Mouse (Mus musculus) neural tube, embryonic 13.5 days (tissue): Measurements from ENCODE around the gene Kcnc3. TPM values are rescaled to one million over a fixed set of nuclear protein-coding genes. Genes with fewer than 3 reads are reported as not detected.

Experiments used
- ATAC-seq: fragments of 200-750 bp; cut with Nextera tagmentation; 2 replicates; pipeline ENCODE4 v1.8.0; 2017; ENCODE audit warnings: low read depth, mild to moderate bottlenecking, moderate TSS enrichment, moderate library complexity
- H3K27ac ChIP-seq: fragments of 300-500 bp; sonication (generic); replicated peaks from 2 replicates; pipeline ENCODE4 v1.5.1; 2015; ENCODE audit warnings: moderate library complexity, mild to moderate bottlenecking, inconsistent platforms
- H3K27me3 ChIP-seq: fragments of 300-500 bp; sonication (generic); 2 replicates; pipeline ENCODE4 v1.6.1; 2015; ENCODE audit warnings: mild to moderate bottlenecking, inconsistent platforms
- H3K36me3 ChIP-seq: fragments of 300-500 bp; sonication (generic); 2 replicates; pipeline ENCODE4 v1.6.1; 2015; ENCODE audit warnings: mild to moderate bottlenecking, inconsistent platforms
- H3K4me1 ChIP-seq: fragments of 300-500 bp; sonication (generic); replicated peaks from 2 replicates; pipeline ENCODE4 v1.6.1; 2015; ENCODE audit warnings: inconsistent platforms
- H3K4me2 ChIP-seq: fragments of 300-500 bp; sonication (generic); 2 replicates; pipeline ENCODE4 v1.6.1; 2015; ENCODE audit warnings: inconsistent platforms, mild to moderate bottlenecking, moderate library complexity
- H3K4me3 ChIP-seq: fragments of 300-500 bp; sonication (generic); 2 replicates; pipeline ENCODE4 v1.5.1; 2015; ENCODE audit warnings: mild to moderate bottlenecking, inconsistent platforms
- H3K9ac ChIP-seq: fragments of 300-500 bp; sonication (generic); 2 replicates; pipeline ENCODE4 v1.6.1; 2015; ENCODE audit warnings: moderate library complexity, mild to moderate bottlenecking, inconsistent platforms
- H3K9me3 ChIP-seq: fragments of 300-500 bp; sonication (generic); 2 replicates; pipeline ENCODE4 v1.6.1; 2016; ENCODE audit warnings: inconsistent platforms
- WGBS: fragments of 180-500 bp; shearing (Covaris S2); methylation state at CpG from one replicate; pipeline ENCODE4 v1.1.7; 2015; 5-methylcytosine and 5-hydroxymethylcytosine counted together
- polyA plus RNA-seq: library from polyadenylated mRNA; unstranded; fragments of >200 nt; fragmentation: Nextera tagmentation; extraction: Ambion mirVana; gene quantifications from 2 replicates; pipeline ENCODE4 v1.2.1, GENCODE M21; 2015

Kcnc3 gene
- polyA plus RNA-seq, 1 experiment from 2014 or later = 4.7 TPM

- WGBS = 54% methylated on average over 8 of the region's 8 CpGs
- ATAC-seq = no peak
These were observed 63.3 kb downstream of the Kcnc3 start for GRCm38 (mm10) chr7:44653773-44654172.

More at GRCm38 (mm10) chr7:44653773-44654172, 63.3 kb downstream of the Kcnc3 start:
- no peak overlapping the region for H3K9ac ChIP-seq
- H3K4me3 ChIP-seq = no peak overlapping the region
- no peaks in the 10 kb centered on the region; the same call in 1 of the 2 replicates for H3K4me1 ChIP-seq
- no peak overlapping the region for H3K27ac ChIP-seq
- H3K9me3 ChIP-seq = no peaks in the 10 kb centered on the region
- H3K4me2 ChIP-seq = no peak overlapping the region
- H3K36me3 ChIP-seq = no peaks in the 10 kb centered on the region
- H3K27me3 ChIP-seq = 0 out of 2 replicates have a peak, but pooled peaks cover 5% of the 10 kb centered on the region

Other genes with a start within 250 kb of the Kcnc3 start
- gene Syt3, start 206.6 kb upstream of the Kcnc3 start, polyA plus RNA-seq = 24.9 and 28.4 TPM in 2 replicates
- 1.0 and 1.5 TPM in 2 replicates for gene 1700008O03Rik, start 204.8 kb upstream of the Kcnc3 start, polyA plus RNA-seq
- 11.3 and 13.3 TPM in 2 replicates for gene Lrrc4b, start 161.6 kb upstream of the Kcnc3 start, polyA plus RNA-seq
- 1.6 and 2.9 TPM in 2 replicates for gene Aspdh, start 125.3 kb upstream of the Kcnc3 start, polyA plus RNA-seq
- gene Josd2, start 122.7 kb upstream of the Kcnc3 start, polyA plus RNA-seq = 49.9 and 54.3 TPM in 2 replicates
- gene Emc10, start 94.1 kb upstream of the Kcnc3 start, polyA plus RNA-seq = 139 TPM in 2 replicates
- 23.0 and 29.8 TPM in 2 replicates for gene Fam71e1, start 94.1 kb upstream of the Kcnc3 start, polyA plus RNA-seq
- gene Mybpc2, start 66.0 kb upstream of the Kcnc3 start, polyA plus RNA-seq = 0.08 and 0.22 TPM in 2 replicates
- 0.13 TPM in 1 of 2 replicates, not detected in the other for gene Spib, start 58.6 kb upstream of the Kcnc3 start, polyA plus RNA-seq
- 22.5 and 22.7 TPM in 2 replicates for gene Pold1, start 41.8 kb upstream of the Kcnc3 start, polyA plus RNA-seq
- 60.1 and 65.2 TPM in 2 replicates for gene Nr1h2, start 36.7 kb upstream of the Kcnc3 start, polyA plus RNA-seq
- 1.2 and 1.6 TPM in 2 replicates for gene Napsa, start 18.3 kb upstream of the Kcnc3 start, polyA plus RNA-seq
- 1.9 and 2.6 TPM in 2 replicates for gene Myh14, start 80.2 kb downstream of the Kcnc3 start, polyA plus RNA-seq
- gene Izumo2, start 118.1 kb downstream of the Kcnc3 start, polyA plus RNA-seq = not detected in 2 replicates
- 25.1 and 30.5 TPM in 2 replicates for gene Vrk3, start 157.7 kb downstream of the Kcnc3 start, polyA plus RNA-seq
- 1.2 and 1.3 TPM in 2 replicates for gene Zfp473, start 160.4 kb downstream of the Kcnc3 start, polyA plus RNA-seq
- gene Nup62, start 225.4 kb downstream of the Kcnc3 start, polyA plus RNA-seq = 51.0 and 53.0 TPM in 2 replicates
- gene Il4i1, start 225.7 kb downstream of the Kcnc3 start, polyA plus RNA-seq = 1.1 and 2.0 TPM in 2 replicates
- 4.1 and 4.8 TPM in 2 replicates for gene Atf5, start 226.0 kb downstream of the Kcnc3 start, polyA plus RNA-seq